Mouse (Mus musculus): Measurements from ENCODE around the gene Bnip2. TPM values are rescaled to one million over a fixed set of nuclear protein-coding genes. Genes with fewer than 3 reads are reported as not detected.

Bnip2 gene
- polyA plus RNA-seq (2012; rRNA removed) = 100 and 200 TPM in 2 replicates

GRCm38 (mm10) chr9:69989303-69990121, at the start of gene Bnip2:
Bnip2 (plus strand) TSS chr9:69989466.

GRCm38 (mm10) chr9:70012408-70012901, 23.2 kb downstream of the Bnip2 start, which contains the start of gene Gtf2a2:
Gtf2a2 (plus strand) TSS chr9:70012550.

GRCm38 (mm10) chr9:70037988-70038387, 48.7 kb downstream of the Bnip2 start, which contains the start of gene Gcnt3:
Gcnt3 (minus strand) TSS chr9:70038088.

Other genes starting within 250 kb of the Bnip2 start
- 4.1 and 5.2 TPM in 2 replicates for gene Foxb1, start 228.5 kb upstream of the Bnip2 start, polyA plus RNA-seq (2012; rRNA removed)
- 76.0 and 112 TPM in 2 replicates for gene Gtf2a2, start 23.1 kb downstream of the Bnip2 start, polyA plus RNA-seq (2012; rRNA removed)
- gene Gcnt3, start 48.6 kb downstream of the Bnip2 start, polyA plus RNA-seq (2012; rRNA removed) = 0.01 TPM in 1 of 2 replicates, not detected in the other
- gene Fam81a, start 153.1 kb downstream of the Bnip2 start, polyA plus RNA-seq (2012; rRNA removed) = 1.8 and 2.8 TPM in 2 replicates
- 5.4 and 6.8 TPM in 2 replicates for gene Myo1e, start 217.9 kb downstream of the Bnip2 start, polyA plus RNA-seq (2012; rRNA removed)

Measured in central nervous system, embryonic 11.5 days (tissue).